Mouse (Mus musculus) olfactory bulb, adult 2 months (tissue): ENCODE measurements at regions not wholly inside any gene's neighbourhood (a gene's known extent, or its start where the extent isn't known, plus 50 kb on each side); places are given as distances from the start of the nearest gene placed in this dataset.
"Not testable (repeated sequence)": the region's sequence is repeated elsewhere in the genome, so short reads cannot be mapped to it uniquely, and the experiment has no call there.

Experiments
- H3K27ac ChIP-seq: fragments of 200-500 bp; 2 replicates; pipeline ENCODE4 v1.5.1; 2012; ENCODE audit warnings: low read depth, low read length; ENCODE audit not compliant: insufficient read depth
- H3K4me1 ChIP-seq: fragments of 200-500 bp; 2 replicates; pipeline ENCODE4 v1.6.1; 2012; ENCODE audit warnings: low read length; ENCODE audit not compliant: control insufficient read depth, insufficient read depth
- H3K4me3 ChIP-seq: fragments of 200-500 bp; 2 replicates; pipeline ENCODE4 v1.5.1; 2012; ENCODE audit warnings: mild to moderate bottlenecking, low read depth, low read length, moderate library complexity; ENCODE audit not compliant: insufficient read depth
- CTCF ChIP-seq: fragments of 200-500 bp; IDR thresholded peaks from 2 replicates; pipeline ENCODE4 v1.5.1; 2012; ENCODE audit warnings: low read depth, mild to moderate bottlenecking, low read length, moderate library complexity; ENCODE audit not compliant: insufficient read depth
- POLR2A ChIP-seq: fragments of 200-500 bp; IDR thresholded peaks from 2 replicates; pipeline ENCODE4 v1.6.1; 2012; ENCODE audit warnings: mild to moderate bottlenecking, low read depth, low read length, moderate library complexity; ENCODE audit not compliant: insufficient read depth
- WGBS: fragments of 180-500 bp; shearing (Covaris S2); methylation state at CpG from one replicate; pipeline ENCODE4 v1.1.7; 2018; 5-methylcytosine and 5-hydroxymethylcytosine counted together

DNA sequence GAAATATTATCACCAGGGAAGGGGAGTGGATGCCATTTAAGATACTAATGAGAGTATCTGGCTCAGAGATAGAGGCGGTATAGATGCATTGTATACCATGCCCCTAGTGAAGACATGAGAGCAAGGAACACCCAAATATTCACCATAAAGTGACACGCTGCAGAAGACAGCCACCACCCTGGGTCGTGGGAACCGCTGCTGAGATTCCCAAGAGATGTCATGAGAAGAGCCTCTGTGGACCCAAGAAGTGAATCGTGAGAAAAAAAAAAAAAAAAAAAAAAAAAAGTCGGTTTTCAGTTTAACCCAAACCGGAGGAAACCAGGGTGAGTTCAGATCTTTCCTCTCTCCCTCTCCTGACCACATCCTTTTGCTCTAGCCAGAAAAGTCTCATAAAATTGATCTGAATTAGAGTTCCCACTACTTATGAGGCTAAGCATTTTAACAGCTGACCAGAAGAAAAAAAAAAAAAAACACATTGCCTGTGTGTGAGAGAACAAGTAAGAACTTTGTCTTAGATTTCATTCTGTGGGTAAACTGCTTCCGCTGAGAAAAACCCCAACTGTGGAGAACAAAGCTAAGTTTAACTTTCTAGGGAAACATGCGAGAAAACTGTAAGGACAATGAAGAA, 322.0 kb downstream of the Rapgef2 start:
- TF ChIP-seq POLR2A (no peak), CTCF (no peak)
- H3K4me1 ChIP-seq = no peaks in the 10 kb centered on the region
- H3K4me3 ChIP-seq = no peak overlapping the region
- no peak overlapping the region for H3K27ac ChIP-seq
- WGBS = 84% methylated on average over 9 of the region's 9 CpGs

DNA sequence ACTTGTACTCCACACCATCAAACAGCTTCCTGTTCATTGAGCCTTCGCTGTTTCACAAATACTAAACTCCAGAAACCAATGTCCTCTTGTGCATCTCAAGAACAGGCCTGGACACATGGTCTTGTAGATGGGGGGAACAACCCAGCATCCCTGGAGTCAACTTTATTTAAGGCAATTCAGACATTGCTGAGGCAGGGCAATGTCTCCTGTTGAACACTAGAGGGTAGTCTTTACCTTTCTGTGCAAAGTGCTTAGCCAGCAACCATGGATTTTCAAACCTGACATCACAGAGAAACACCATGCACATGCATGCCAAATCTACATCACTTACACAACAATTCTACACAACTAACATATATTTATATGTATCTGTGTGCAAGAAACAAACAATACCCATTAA, 327.5 kb downstream of the Rapgef2 start:
- no peaks in the 10 kb centered on the region for H3K4me1 ChIP-seq
- no peak overlapping the region for H3K4me3 ChIP-seq
- no peak for TF ChIP-seq CTCF
- TF ChIP-seq POLR2A = no peak
- H3K27ac ChIP-seq = no peak overlapping the region
- WGBS = 42% methylated on average over 1 of the region's 1 CpGs

DNA sequence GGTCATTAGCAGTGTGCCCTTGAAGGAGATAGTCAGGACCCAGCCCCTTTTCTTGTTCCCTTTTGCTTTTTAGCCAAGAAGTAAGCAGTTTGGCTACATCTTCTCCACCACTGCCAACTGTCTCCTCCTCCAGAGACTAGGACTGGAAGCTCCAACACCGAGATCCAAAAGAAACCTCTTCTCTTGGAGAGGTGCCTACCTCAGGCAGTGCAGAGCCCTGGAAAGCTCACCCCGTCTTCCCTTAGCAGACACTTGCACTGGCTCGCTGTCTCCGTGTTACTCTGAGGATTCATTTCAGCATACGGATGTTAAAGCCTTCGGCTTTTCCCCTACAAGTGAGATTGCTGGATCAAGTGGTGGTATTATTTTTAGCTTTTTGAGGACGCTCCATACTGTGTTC, 331.0 kb downstream of the Rapgef2 start:
- Histone ChIP-seq H3K27ac (no peak overlapping the region), H3K4me3 (no peak overlapping the region), H3K4me1 (no peaks in the 10 kb centered on the region)
- WGBS = 58% methylated on average over 7 of the region's 7 CpGs
- TF ChIP-seq CTCF (no peak), POLR2A (no peak)

DNA sequence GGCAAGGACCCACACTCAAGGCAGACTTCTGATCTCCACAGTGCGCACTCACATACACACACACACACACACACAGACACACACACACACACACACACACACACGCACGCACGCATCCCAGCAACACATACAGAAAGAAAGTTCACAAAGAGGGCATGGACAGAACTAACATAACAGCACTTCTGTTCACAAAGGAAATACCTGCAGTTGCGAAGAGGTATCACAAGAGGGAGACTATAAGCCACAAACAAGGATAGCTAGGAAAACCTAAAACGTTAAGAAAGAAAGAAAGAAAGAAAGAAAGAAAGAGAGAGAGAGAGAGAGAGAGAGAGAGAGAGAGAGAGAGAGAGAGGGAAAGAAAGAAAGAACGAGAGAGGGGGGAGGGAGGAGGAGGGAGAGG, 336.9 kb downstream of the Rapgef2 start:
- H3K4me3 ChIP-seq, H3K4me1 ChIP-seq, H3K27ac ChIP-seq: not testable (repeated sequence)
- WGBS = 73% methylated on average over 6 of the region's 7 CpGs

DNA sequence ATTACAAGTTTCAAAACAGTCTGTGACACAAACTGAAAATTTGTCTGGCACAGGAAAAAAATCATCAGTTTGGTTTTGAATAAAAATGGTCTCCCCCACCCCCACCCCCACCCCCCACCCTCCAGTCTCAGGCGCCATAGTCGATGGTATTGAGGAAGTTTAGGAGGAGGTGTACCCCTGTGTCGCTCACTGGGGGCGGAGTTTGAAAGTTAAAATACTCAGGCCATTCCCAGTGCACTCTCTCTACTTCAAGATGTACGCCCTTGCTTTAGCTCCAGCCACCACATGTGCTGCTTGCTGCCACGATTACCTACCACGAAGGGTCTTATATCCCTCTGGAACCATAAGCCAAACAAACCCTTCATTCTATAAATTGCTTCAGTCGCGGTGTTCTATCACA, 337.6 kb downstream of the Rapgef2 start:
- Histone ChIP-seq H3K27ac (no peak overlapping the region), H3K4me3 (no peak overlapping the region), H3K4me1 (no peaks in the 10 kb centered on the region)
- WGBS = 88% methylated on average over 9 of the region's 9 CpGs
- TF ChIP-seq POLR2A = no peak
- TF ChIP-seq CTCF = no peak

DNA sequence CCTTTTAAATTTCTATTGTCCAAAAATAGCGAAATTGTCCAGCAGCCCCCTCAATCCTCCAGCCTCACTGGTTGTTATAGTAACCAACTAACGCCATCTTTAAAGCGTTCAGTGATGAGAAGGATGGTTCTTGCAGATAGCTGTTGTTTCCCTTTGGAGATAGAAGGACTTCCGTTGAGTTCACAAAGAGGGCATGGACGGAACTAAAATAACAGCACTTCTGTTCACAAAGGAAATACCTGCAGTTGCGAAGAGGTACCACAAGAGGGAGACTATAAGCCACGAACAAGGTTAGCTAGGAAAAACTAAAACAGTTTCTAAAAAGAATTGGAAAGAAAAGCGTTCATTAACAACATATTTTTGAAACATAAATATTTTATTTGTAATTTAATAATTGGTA, 338.1 kb downstream of the Rapgef2 start:
- WGBS = 18% methylated on average over 8 of the region's 8 CpGs
- TF ChIP-seq POLR2A (no peak), CTCF (no peak)
- Histone ChIP-seq H3K27ac (no peak overlapping the region), H3K4me1 (no peaks in the 10 kb centered on the region), H3K4me3 (no peak overlapping the region)

DNA sequence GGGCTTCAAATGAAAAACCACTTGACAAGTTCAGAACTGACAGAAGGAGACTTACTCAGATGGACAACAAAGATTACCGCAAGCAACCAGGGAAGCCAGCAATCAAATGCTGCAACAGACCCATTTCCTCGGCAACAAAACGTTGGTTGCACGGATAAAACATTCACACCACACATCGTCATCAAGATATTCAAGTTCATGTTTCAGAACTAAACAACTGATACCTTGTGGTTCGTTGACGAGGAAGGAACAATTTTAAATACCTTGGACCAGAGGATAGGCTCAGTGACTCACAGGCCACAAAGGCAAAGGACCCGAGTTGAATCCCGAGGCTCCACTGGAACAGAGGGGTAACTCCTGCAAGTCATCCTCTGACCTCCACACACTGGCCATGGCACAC, 339.1 kb downstream of the Rapgef2 start:
- no peak overlapping the region for H3K27ac ChIP-seq

DNA sequence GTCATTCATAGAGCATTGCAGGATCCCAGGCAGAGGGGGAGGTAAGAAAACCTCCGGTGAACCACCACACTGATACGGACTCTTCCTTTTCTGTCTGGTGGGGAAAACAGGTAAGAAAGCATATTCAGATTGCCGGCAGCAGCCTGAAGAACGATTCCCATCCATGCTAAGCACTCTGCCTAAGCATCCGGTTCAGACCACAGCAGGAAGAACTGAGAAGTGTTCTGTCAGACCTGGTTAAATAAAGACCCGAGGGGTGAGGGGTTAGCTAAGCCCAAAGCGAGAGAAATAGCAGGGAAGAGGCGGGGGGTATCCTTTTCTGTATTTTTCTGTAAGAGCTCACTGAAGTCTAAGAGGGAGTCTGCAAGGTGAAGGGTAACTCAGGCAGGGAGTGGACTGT, 342.1 kb downstream of the Rapgef2 start:
- no peak for TF ChIP-seq CTCF
- 77% methylated on average over 8 of the region's 8 CpGs for WGBS
- Histone ChIP-seq H3K27ac (no peak overlapping the region), H3K4me3 (no peak overlapping the region), H3K4me1 (no peaks in the 10 kb centered on the region)

More for the DNA sequence above, 339.1 kb downstream of the Rapgef2 start:
- H3K4me3 ChIP-seq = no peak overlapping the region
- TF ChIP-seq CTCF = no peak
- TF ChIP-seq POLR2A = no peak
- H3K4me1 ChIP-seq = no peaks in the 10 kb centered on the region
- WGBS = 90% methylated on average over 9 of the region's 9 CpGs

DNA sequence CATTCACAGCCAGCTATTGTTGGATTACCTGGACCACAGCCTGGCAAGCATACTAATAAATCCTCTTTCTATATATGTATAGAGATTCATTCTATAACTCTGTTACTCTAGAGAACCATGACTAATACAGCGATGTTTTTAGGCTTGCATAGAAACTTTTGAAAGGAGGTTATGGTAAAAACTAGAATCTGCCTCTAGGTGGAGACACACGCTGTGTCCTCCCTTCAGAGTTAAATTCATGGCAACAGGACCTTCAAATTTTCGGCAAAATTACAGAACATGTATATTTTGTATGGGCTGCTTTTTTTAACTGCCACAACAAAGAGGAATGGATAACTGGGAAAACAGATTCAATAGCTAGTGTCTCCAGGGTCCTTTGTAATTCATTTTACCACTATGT, 353.3 kb downstream of the Rapgef2 start:
- no peak for TF ChIP-seq CTCF
- no peak for TF ChIP-seq POLR2A
- Histone ChIP-seq H3K4me1 (no peaks in the 10 kb centered on the region), H3K4me3 (no peak overlapping the region), H3K27ac (no peak overlapping the region)
- 77% methylated on average over 3 of the region's 3 CpGs for WGBS

DNA sequence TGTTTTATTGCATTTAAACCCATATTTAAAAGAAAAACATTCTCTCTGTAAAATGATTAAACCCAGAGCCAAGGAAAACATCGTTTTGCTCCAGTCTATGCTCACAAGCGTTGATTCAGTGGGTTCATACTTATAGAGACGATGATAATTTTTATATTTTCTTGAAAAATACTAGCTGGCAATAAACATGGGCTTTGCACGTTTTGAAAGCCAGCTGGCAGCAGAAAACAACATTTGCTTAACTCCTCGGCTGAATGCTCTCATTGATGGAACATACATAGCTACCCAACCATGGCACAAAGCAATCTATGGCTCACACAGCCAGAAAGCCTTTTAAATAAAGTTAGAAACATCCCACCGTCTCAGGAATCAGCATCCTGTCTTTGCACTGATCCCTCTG, 366.5 kb downstream of the Rapgef2 start:
- no peak overlapping the region for H3K27ac ChIP-seq
- H3K4me1 ChIP-seq = peaks cover 2% of the 10 kb centered on the region; the same call in 1 of the 2 replicates
- TF ChIP-seq CTCF (no peak), POLR2A (no peak)
- WGBS = 33% methylated on average over 6 of the region's 6 CpGs
- no peak overlapping the region for H3K4me3 ChIP-seq
